Mouse (Mus musculus) midbrain, embryonic 13.5 days (tissue): ENCODE measurements around the gene Cadps. TPM values are rescaled to one million over a fixed set of nuclear protein-coding genes. Genes with fewer than 3 reads are reported as not detected.
"Not testable (repeated sequence)": the region's sequence is repeated elsewhere in the genome, so short reads cannot be mapped to it uniquely, and the experiment has no call there.

Source experiments
- ATAC-seq: fragments of 200-750 bp; cut with Nextera tagmentation; 2 replicates; pipeline ENCODE4 v1.8.0; 2017; ENCODE audit warnings: mild to moderate bottlenecking, moderate TSS enrichment, moderate library complexity
- H3K27ac ChIP-seq: fragments of 300-500 bp; sonication (generic); 2 replicates; pipeline ENCODE4 v1.5.1; 2015; ENCODE audit warnings: inconsistent platforms, mild to moderate bottlenecking, moderate library complexity
- H3K27me3 ChIP-seq: fragments of 300-500 bp; sonication (generic); 2 replicates; pipeline ENCODE4 v1.6.1; 2015; ENCODE audit warnings: mild to moderate bottlenecking, inconsistent platforms
- H3K36me3 ChIP-seq: fragments of 300-500 bp; sonication (generic); 2 replicates; pipeline ENCODE4 v1.6.1; 2015; ENCODE audit warnings: mild to moderate bottlenecking, inconsistent platforms
- H3K4me1 ChIP-seq: fragments of 300-500 bp; sonication (generic); replicated peaks from 2 replicates; pipeline ENCODE4 v1.6.1; 2015; ENCODE audit warnings: inconsistent platforms
- H3K4me2 ChIP-seq: fragments of 300-500 bp; sonication (generic); replicated peaks from 2 replicates; pipeline ENCODE4 v1.6.1; 2015; ENCODE audit warnings: moderate library complexity, mild to moderate bottlenecking, inconsistent platforms
- H3K4me3 ChIP-seq: fragments of 300-500 bp; sonication (generic); replicated peaks from 2 replicates; pipeline ENCODE4 v1.5.1; 2015; ENCODE audit warnings: mild to moderate bottlenecking, inconsistent platforms
- H3K9ac ChIP-seq: fragments of 300-500 bp; sonication (generic); replicated peaks from 2 replicates; pipeline ENCODE4 v1.6.1; 2015; ENCODE audit warnings: mild to moderate bottlenecking, inconsistent platforms
- H3K9me3 ChIP-seq: fragments of 300-500 bp; sonication (generic); 2 replicates; pipeline ENCODE4 v1.6.1; 2016; ENCODE audit warnings: mild to moderate bottlenecking, inconsistent platforms
- WGBS: fragments of 180-500 bp; shearing (Covaris S2); methylation state at CpG from one replicate; pipeline ENCODE4 v1.1.7; 2015; 5-methylcytosine and 5-hydroxymethylcytosine counted together
- polyA plus RNA-seq: library from polyadenylated mRNA; unstranded; fragments of >200 nt; fragmentation: Nextera tagmentation; extraction: Ambion mirVana; gene quantifications from 2 replicates; pipeline ENCODE4 v1.2.1, GENCODE M21; 2015

The Cadps gene
- polyA plus RNA-seq, 1 experiment from 2014 or later, result 24.2 TPM

GRCm38 (mm10) chr14:12577475-12578140 is 245.3 kb downstream of the Cadps start:
- Histone ChIP-seq H3K36me3 (no peaks in the 10 kb centered on the region), H3K9ac (no peak overlapping the region), H3K9me3 (no peaks in the 10 kb centered on the region), H3K4me1 (peaks cover 13% of the 10 kb centered on the region), H3K27me3 (no peaks in the 10 kb centered on the region), H3K4me2 (no peak overlapping the region), H3K4me3 (no peak overlapping the region), H3K27ac (no peak overlapping the region)
- 72% methylated on average over 2 of the region's 2 CpGs for WGBS
- no peak for ATAC-seq

GRCm38 (mm10) chr14:12575105-12575504 is 247.8 kb downstream of the Cadps start:
- 22% methylated on average over 3 of the region's 3 CpGs for WGBS
- H3K36me3 ChIP-seq, result no peaks in the 10 kb centered on the region
- H3K4me3 ChIP-seq, result no peak overlapping the region
- no peak overlapping the region for H3K4me2 ChIP-seq
- no peaks in the 10 kb centered on the region for H3K4me1 ChIP-seq
- no peak overlapping the region for H3K9ac ChIP-seq
- no peaks in the 10 kb centered on the region for H3K9me3 ChIP-seq
- peak; percentile 60; the same call in 1 of the 2 replicates for ATAC-seq
- H3K27me3 ChIP-seq, result no peaks in the 10 kb centered on the region
- 0 out of 2 replicates have a peak overlapping the region, but pooled peaks have one; percentile 44 for H3K27ac ChIP-seq

- no peak for ATAC-seq
- Histone ChIP-seq H3K9ac (no peak overlapping the region), H3K27me3 (no peaks in the 10 kb centered on the region), H3K9me3 (no peaks in the 10 kb centered on the region), H3K4me3 (no peak overlapping the region), H3K4me1 (no peaks in the 10 kb centered on the region), H3K4me2 (no peak overlapping the region), H3K36me3 (no peaks in the 10 kb centered on the region), H3K27ac (no peak overlapping the region)
- WGBS, result 80% methylated on average over 4 of the region's 4 CpGs
Observed at GRCm38 (mm10) chr14:12574336-12574735, 248.5 kb downstream of the Cadps start.

GRCm38 (mm10) chr14:12561730-12562129 is 261.1 kb downstream of the Cadps start:
- not testable (repeated sequence) for H3K36me3 ChIP-seq, H3K27me3 ChIP-seq, ATAC-seq

GRCm38 (mm10) chr14:12560233-12560577 is 262.7 kb downstream of the Cadps start:
- Histone ChIP-seq H3K4me2 (no peak overlapping the region), H3K9me3 (peaks cover 7% of the 10 kb centered on the region; the same call in 1 of the 2 replicates), H3K4me3 (no peak overlapping the region), H3K27ac (peak overlapping the region; percentile 56), H3K27me3 (no peaks in the 10 kb centered on the region), H3K4me1 (peaks cover 20% of the 10 kb centered on the region), H3K9ac (no peak overlapping the region), H3K36me3 (no peaks in the 10 kb centered on the region)
- peak; percentile 28; the same call in 1 of the 2 replicates for ATAC-seq
- WGBS, result 96% methylated on average over 1 of the region's 1 CpGs

More at GRCm38 (mm10) chr14:12561730-12562129, 261.1 kb downstream of the Cadps start:
- H3K4me3 ChIP-seq, H3K27ac ChIP-seq, H3K9me3 ChIP-seq, H3K9ac ChIP-seq, H3K4me2 ChIP-seq: not testable (repeated sequence)
- H3K4me1 ChIP-seq, result peaks cover 20% of the 10 kb centered on the region

- H3K36me3 ChIP-seq, result no peaks in the 10 kb centered on the region
- H3K9me3 ChIP-seq, result peaks cover 7% of the 10 kb centered on the region; the same call in 1 of the 2 replicates
- no peak overlapping the region for H3K4me3 ChIP-seq
- H3K9ac ChIP-seq, result no peak overlapping the region; the same call in 1 of the 2 replicates
- H3K27ac ChIP-seq, result peak overlapping the region; percentile 56
- no peaks in the 10 kb centered on the region for H3K27me3 ChIP-seq
- H3K4me1 ChIP-seq, result peaks cover 20% of the 10 kb centered on the region
- no peak overlapping the region for H3K4me2 ChIP-seq
- 62% methylated on average over 3 of the region's 3 CpGs for WGBS
- ATAC-seq, result peak; percentile 83
Observed at GRCm38 (mm10) chr14:12559574-12560232, 263.2 kb downstream of the Cadps start.

GRCm38 (mm10) chr14:12558920-12559573 is 263.8 kb downstream of the Cadps start:
- Histone ChIP-seq H3K4me2 (no peak overlapping the region), H3K9ac (no peak overlapping the region; the same call in 1 of the 2 replicates), H3K4me3 (no peak overlapping the region), H3K9me3 (0 out of 2 replicates have a peak, but pooled peaks cover under 1% of the 10 kb centered on the region), H3K27me3 (no peaks in the 10 kb centered on the region), H3K4me1 (peaks cover 20% of the 10 kb centered on the region), H3K27ac (peak overlapping the region; percentile 56), H3K36me3 (no peaks in the 10 kb centered on the region)
- WGBS, result 75% methylated on average over 7 of the region's 7 CpGs
- peak; percentile 69 for ATAC-seq

GRCm38 (mm10) chr14:12554486-12554885 is 268.4 kb downstream of the Cadps start:
- H3K36me3 ChIP-seq, result no peaks in the 10 kb centered on the region
- H3K27ac ChIP-seq, result no peak overlapping the region
- H3K4me3 ChIP-seq, result no peak overlapping the region
- no peak overlapping the region for H3K9ac ChIP-seq
- no peaks in the 10 kb centered on the region for H3K27me3 ChIP-seq
- peaks cover 10% of the 10 kb centered on the region for H3K4me1 ChIP-seq
- 73% methylated on average over 2 of the region's 2 CpGs for WGBS
- H3K4me2 ChIP-seq, result no peak overlapping the region
- H3K9me3 ChIP-seq, result no peaks in the 10 kb centered on the region
- no peak for ATAC-seq

- Histone ChIP-seq H3K9ac (no peak overlapping the region), H3K9me3 (no peaks in the 10 kb centered on the region), H3K4me2 (no peak overlapping the region), H3K27ac (no peak overlapping the region), H3K4me1 (no peaks in the 10 kb centered on the region), H3K36me3 (peaks cover 10% of the 10 kb centered on the region), H3K27me3 (no peaks in the 10 kb centered on the region), H3K4me3 (no peak overlapping the region)
- ATAC-seq, result 0 out of 2 replicates have a peak, but pooled peaks have one; percentile 64
- WGBS, result 40% methylated on average over 6 of the region's 6 CpGs
Observed at GRCm38 (mm10) chr14:12551353-12551752, 271.5 kb downstream of the Cadps start.

- Histone ChIP-seq H3K27me3 (no peaks in the 10 kb centered on the region), H3K9ac (no peak overlapping the region), H3K4me3 (no peak overlapping the region), H3K4me1 (no peaks in the 10 kb centered on the region), H3K4me2 (no peak overlapping the region), H3K27ac (no peak overlapping the region), H3K36me3 (peaks cover 13% of the 10 kb centered on the region), H3K9me3 (no peaks in the 10 kb centered on the region)
- 50% methylated on average over 5 of the region's 5 CpGs for WGBS
- no peak for ATAC-seq
Observed at GRCm38 (mm10) chr14:12550931-12551330, 271.9 kb downstream of the Cadps start.

GRCm38 (mm10) chr14:12549290-12549689 is 273.6 kb downstream of the Cadps start:
- no peak overlapping the region for H3K4me3 ChIP-seq
- H3K27me3 ChIP-seq, result no peaks in the 10 kb centered on the region
- H3K9me3 ChIP-seq, result no peaks in the 10 kb centered on the region
- no peak for ATAC-seq
- no peaks in the 10 kb centered on the region for H3K4me1 ChIP-seq
- no peak overlapping the region for H3K9ac ChIP-seq
- H3K36me3 ChIP-seq, result peaks cover 29% of the 10 kb centered on the region
- no peak overlapping the region for H3K27ac ChIP-seq
- no peak overlapping the region for H3K4me2 ChIP-seq

- 95% methylated on average over 4 of the region's 4 CpGs for WGBS
- no peak overlapping the region for H3K27ac ChIP-seq
- H3K36me3 ChIP-seq, result peaks cover 39% of the 10 kb centered on the region
- no peak overlapping the region for H3K4me3 ChIP-seq
- no peak overlapping the region for H3K4me2 ChIP-seq
- no peak overlapping the region for H3K9ac ChIP-seq
- H3K27me3 ChIP-seq, result no peaks in the 10 kb centered on the region
- H3K4me1 ChIP-seq, result no peaks in the 10 kb centered on the region
- peak; percentile 66; the same call in 1 of the 2 replicates for ATAC-seq
- H3K9me3 ChIP-seq, result no peaks in the 10 kb centered on the region
Observed at GRCm38 (mm10) chr14:12547496-12547895, 275.4 kb downstream of the Cadps start.
